Mouse (Mus musculus) kidney, postnatal 36 days (tissue): ENCODE results near the gene Lpgat1.

Experiments
- DNase-seq, 2 experiments: peaks; one replicate each; pipeline ENCODE4 v3.0.0; 2021 to 2022; ENCODE audit warnings: mixed read lengths in 2 of 2

The Lpgat1 gene

GRCm38 (mm10) chr1:191807979-191808378, 90.3 kb downstream of the Lpgat1 start:
- DNase-seq: no peak

GRCm38 (mm10) chr1:191808688-191809223, 91.1 kb downstream of the Lpgat1 start:
- no peak for DNase-seq

GRCm38 (mm10) chr1:191811774-191812173, 94.1 kb downstream of the Lpgat1 start:
- DNase-seq: no peak

GRCm38 (mm10) chr1:191812949-191813691, 95.5 kb downstream of the Lpgat1 start:
- no peak for DNase-seq

- DNase-seq: no peak
Observed at GRCm38 (mm10) chr1:191814240-191814639, 96.6 kb downstream of the Lpgat1 start.

- DNase-seq: no peak
Observed at GRCm38 (mm10) chr1:191814935-191815334, 97.3 kb downstream of the Lpgat1 start.

- DNase-seq: no peak
Observed at GRCm38 (mm10) chr1:191816596-191816995, 99.0 kb downstream of the Lpgat1 start.

- peak; percentile 83 to 88 for DNase-seq
Observed at GRCm38 (mm10) chr1:191817418-191818144, 99.9 kb downstream of the Lpgat1 start.

GRCm38 (mm10) chr1:191818145-191818631, 100.6 kb downstream of the Lpgat1 start:
- no peak for DNase-seq

GRCm38 (mm10) chr1:191819026-191819425, 101.4 kb downstream of the Lpgat1 start:
- DNase-seq: no peak

- no peak for DNase-seq
Observed at GRCm38 (mm10) chr1:191820951-191821325, 103.3 kb downstream of the Lpgat1 start.

- DNase-seq: peak; percentile 98 to 99
Observed at GRCm38 (mm10) chr1:191821326-191822091, 103.9 kb downstream of the Lpgat1 start, which contains the start of gene Nek2. TSS of gene Nek2 (plus strand) at chr1:191821444.

- DNase-seq: peak; percentile 39 to 66
Observed at GRCm38 (mm10) chr1:191829124-191829523, 111.5 kb downstream of the Lpgat1 start.

- DNase-seq: no peak
Observed at GRCm38 (mm10) chr1:191833396-191833795, 115.8 kb downstream of the Lpgat1 start.
